Mouse (Mus musculus): Measurements from ENCODE around the gene Pih1d1.
A peak's percentile ranks its signal among the peaks of the same experiment; 100 is the strongest.
"Not testable (repeated sequence)": the region's sequence is repeated elsewhere in the genome, so short reads cannot be mapped to it uniquely, and the experiment has no call there.

The Pih1d1 gene

DNA sequence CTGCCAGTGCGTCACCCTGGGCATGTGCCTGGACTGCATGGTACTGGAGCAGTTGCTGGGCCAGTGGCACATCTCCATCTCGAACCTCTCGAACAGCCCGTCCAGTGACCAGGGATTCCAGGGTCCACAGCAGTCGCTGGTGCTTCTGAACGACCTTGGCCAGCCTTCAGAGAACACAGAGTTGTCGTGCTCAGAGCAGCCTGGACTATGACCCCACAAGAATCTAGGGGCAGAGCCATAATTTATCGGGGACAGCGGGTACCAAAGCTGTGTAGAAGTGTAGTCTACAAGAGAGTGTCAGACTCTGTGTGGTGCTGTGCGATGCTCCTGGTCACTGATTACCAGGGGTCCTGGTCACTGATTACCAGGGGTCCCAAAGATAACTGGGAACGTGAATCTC, 6.2 kb upstream of the Pih1d1 start:
- DNase-seq (ENCODE audit: low spot score in 2 of 2) = no peak

DNA sequence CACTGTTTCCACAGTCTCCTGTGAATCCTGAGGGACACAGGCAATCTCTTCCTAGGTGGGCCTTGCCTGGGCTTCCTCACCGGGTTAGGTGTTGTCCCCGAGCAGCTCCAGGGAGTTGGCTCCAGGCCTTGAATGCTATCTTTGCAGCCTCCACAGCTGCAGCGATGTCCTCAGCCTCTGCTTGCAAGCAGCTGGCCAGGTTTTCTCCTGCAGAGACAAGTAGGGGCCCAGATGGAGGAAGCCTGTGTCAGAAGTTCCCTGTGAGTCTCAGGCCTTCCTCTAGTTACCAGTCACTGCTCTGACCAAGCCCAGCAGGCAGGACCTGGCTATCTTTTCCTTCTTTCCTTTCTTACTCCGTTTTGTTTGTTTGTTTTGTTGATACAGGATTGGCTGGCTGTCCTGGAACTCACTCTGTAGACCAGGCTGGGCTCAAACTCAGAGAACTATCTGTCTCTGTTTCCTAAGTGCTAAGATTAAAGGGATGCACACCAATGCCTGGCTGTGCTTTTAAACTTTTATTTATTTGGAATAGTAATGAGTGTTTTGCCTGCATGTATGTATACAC, 5.5 kb upstream of the Pih1d1 start:
- DNase-seq (ENCODE audit: low spot score in 2 of 2) = no peak

DNA sequence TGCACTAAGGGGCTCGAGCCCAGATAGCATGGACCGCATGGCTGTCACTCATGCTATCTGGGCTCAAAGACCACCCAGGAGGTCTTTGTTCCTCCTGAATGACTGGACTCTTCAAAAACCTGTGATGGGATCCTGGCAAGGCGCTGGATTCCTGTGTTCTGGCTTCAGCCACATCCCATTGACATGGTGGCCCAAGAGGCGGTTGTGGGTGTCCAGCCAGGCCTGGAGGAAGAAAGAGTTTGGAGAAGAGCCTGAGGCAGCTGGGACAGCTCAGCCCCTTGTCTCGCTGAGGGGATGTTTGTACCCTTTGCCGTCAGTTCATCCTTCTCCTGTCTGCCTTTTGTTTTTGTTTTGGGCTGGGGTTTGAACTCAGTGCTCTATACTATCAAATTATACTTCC, 4.6 kb upstream of the Pih1d1 start:
- DNase-seq (ENCODE audit: low spot score in 2 of 2) = no peak

DNA sequence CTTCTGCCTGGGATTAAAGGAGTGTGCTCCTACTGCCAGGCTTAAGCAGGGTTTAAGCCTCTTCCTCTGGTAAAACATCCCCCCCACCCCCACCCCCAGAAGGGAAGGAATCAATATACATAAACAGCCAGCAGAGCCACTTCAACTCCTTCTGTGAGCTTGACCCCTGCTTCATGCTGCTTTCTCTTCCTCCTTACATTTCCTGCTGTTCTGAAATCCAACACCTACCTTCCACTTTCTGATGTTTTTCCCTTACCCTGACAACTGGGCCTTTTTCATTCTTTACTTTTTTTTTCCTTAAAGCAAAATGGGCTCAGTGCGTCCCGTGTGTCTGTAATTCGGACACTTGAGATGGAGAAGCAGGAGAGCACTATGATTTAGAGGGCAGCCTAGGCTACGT, 3.8 kb upstream of the Pih1d1 start:
- DNase-seq (ENCODE audit: low spot score in 2 of 2) = no peak

DNA sequence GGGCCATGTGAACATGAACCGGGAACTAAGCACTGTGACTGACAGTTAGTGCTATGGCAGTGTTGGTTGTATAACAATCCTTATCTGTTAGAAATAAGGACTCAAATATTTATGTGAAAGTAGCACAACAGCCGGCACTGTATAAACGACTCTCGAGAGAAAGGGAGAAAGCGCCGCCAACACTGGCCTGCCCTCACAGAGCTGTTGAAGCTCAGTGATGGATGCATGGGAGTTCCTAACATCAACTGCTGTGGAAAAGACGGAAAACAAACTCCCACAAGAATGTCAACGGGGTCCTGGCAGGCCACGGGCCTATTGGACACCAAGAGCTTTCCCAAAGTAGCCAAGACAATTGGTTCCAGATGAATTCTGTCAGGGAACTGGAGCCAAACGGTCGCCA, 2.8 kb upstream of the Pih1d1 start:
- no peak for DNase-seq (ENCODE audit: low spot score in 2 of 2)

DNA sequence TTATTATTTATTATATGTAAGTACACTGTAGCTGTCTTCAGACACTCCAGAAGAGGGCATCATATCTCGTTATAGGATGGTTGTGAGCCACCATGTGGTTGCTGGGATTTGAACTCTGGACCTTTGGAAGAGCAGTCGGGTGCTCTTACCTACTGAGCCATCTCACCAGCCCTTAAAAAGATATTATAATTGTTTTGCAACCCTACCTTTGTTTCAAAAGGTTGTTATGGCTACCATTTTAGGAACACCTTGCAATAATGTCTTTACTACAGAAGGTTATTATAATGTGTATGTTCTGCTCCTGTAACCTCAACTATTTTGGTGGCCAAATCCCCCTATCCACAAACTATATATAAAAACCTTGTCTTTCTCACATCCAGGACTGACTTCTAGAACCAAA, 1.1 kb upstream of the Pih1d1 start:
- DNase-seq (ENCODE audit: low spot score in 2 of 2) = not testable (repeated sequence)

DNA sequence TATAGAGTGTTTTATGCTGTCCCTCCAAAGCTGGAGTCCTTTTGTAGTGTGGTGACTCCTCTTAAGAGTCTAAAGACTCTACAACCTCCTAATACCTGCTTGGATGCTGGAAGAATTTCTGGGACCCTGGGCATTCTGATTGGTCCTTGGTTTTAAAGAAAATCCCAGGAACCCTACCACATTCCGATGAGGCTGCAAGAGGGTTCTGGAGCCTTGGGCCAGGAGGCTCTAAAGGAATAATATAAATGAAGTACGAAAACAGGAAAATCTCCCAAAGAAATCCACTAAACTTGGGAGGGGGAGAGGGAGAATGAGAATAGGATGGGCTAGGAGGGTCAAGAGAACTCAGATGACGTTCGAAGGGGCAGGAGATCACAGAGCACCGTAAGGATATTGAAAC, 517 bp upstream of the Pih1d1 start:
- no peak for DNase-seq (ENCODE audit: low spot score in 2 of 2)

DNA sequence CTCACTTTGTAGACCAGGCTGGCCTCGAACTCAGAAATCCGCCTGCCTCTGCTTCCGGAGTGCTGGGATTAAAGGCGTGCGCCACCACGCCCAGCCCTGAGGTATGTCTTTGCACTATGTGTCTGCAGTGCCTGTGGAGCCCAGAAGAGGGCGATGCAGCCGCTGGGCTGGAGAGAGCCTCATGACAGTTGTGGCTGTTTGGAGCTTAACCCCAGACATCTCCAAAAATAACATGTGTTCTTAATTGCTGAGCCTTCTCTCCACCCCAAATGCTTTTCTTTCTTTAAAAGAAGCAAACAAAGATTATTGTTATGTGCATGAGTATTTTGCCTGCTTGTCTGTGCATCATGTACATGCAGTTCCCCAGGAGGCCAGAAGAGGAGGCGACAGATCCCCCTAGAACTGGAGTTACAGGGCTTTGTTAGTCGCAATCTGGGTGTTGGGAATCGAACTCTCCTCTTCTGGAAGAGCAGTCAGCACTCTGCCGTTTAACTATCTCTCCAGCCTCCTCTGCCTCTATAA, 951 bp downstream of the Pih1d1 start:
- peak in 1 of 2 experiments; percentile 31 for DNase-seq (ENCODE audit: low spot score in 2 of 2)

- no peak for DNase-seq (ENCODE audit: low spot score in 2 of 2)
These were observed 1.5 kb downstream of the Pih1d1 start for GRCm38 (mm10) chr7:45155590-45155989.

DNA sequence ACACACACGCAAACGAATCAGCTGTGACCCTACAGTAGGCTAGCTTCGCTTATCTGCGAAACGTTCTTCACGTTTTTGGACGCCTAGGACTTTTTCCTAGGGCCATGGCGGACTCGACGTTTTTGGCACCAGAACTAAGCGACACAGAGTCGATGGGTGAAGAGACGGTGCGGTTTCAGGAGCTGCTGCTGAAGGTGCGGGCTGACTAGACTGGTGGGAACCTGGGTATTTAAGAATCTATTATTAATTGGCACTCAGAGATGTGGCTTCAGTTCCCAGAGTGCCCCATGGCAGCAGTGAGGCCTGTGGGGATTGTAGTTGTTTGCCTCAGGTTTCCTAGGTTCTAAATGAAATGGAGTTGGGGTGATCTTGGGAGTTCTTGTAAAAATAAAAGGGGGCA, 2.1 kb downstream of the Pih1d1 start:
- no peak for DNase-seq (ENCODE audit: low spot score in 2 of 2)

DNA sequence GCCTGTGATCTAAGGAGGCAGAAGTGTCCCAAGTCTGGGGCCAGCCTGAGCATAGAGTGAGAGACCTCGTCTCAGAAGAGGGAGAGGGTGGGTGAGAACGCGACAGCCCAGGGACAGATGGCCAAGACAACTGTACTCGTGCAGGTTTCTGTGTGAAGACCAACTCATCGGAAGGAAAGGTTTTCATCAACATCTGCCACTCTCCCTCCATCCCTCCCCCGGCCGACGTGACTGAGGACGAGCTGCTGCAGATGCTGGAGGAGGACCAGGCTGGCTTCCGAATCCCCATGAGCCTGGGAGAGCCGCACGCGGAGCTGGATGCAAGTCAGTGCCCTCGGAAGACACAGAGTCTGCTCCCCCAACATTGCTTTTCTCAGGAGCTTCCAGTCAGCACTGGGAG, 3.4 kb downstream of the Pih1d1 start:
- peak; percentile 53 to 63 for DNase-seq (ENCODE audit: low spot score in 2 of 2)

- DNase-seq (ENCODE audit: low spot score in 2 of 2) = no peak
These were observed 4.9 kb downstream of the Pih1d1 start for GRCm38 (mm10) chr7:45158991-45159390.

DNA sequence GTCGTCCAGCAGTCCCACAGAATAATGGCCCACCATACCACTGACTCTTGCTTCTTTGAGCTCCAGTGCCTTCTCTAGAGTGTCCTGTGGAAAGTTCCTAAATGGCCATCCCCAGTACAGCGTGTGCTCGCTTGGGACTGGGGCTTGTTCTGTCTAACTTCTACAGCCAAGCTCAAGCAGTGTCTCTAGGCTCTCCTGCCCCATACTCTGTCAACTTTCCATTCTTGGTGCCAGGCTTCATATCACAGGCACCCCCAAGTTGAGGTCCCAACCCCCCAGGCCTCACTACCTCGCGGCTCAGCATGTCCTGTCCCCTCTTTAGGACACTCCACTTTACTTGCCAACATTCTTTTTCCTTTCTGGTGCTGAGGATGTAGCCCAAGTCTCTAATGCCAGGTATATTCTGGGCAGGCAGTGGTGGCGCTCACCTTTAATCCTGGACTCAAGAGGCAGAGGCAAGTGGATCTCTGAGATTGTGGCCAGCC, 6.3 kb downstream of the Pih1d1 start:
- no peak for DNase-seq (ENCODE audit: low spot score in 2 of 2)

DNA sequence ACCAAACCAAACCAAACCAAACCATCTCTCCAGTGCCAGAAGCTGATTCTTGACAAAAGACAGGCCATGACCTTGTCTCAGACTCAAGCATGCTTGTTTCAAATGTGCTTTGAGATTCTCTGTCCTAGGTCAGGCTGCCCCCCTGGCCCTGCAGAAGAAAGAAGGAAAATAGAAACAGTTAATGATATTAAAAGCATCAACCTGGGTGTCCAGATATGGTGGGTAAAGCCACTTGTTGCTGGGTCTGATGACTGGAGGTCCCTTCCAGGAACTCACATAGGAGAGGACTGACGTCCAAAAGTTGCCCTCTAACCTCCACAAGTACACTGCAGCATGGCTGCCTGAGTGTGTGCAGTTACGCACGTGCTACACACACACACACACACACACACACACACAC, 6.8 kb downstream of the Pih1d1 start:
- no peak for DNase-seq (ENCODE audit: low spot score in 2 of 2)

DNA sequence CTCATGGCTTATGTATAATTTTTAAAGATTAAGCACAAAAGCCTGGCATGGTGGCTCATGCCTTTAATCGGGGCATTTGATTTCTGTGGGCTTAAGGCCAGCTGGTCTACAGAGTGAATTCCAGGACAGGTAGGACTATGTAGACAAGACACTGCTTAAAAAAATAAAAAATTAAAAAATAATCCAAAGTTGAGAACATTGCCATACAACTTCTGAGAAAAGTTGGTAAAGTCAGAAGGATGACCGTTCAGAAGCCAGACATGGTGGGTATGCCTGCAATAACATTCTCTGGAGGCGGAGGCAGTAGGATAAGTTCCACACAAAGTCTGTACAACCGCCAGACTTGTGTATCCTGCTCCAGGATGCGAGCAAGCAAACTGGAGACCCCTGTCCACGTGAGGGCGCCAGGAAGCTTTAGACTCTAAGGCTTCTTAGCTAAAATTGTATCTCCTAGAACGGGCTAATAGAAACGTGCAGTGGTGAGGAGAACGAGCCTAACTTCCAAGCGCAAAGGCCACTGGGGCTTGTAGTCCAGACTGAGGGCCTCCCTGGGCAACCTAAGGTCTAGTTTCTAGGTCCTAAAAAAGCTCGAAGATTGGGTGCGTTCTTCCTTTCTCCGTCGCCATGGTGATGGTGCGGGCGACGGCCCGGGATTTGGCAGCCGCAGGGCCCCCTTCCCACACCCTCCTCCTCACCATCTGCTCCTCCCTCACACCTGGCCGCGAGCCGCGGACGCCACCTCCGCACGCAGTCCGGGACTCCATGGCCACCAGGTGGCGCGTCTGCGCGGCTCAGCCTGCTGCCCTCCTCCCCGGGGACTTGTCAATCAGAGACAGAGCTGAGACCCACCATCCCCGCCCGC, 7.7 kb downstream of the Pih1d1 start:
- peak; percentile 90 to 93 for DNase-seq (ENCODE audit: low spot score in 2 of 2)

DNA sequence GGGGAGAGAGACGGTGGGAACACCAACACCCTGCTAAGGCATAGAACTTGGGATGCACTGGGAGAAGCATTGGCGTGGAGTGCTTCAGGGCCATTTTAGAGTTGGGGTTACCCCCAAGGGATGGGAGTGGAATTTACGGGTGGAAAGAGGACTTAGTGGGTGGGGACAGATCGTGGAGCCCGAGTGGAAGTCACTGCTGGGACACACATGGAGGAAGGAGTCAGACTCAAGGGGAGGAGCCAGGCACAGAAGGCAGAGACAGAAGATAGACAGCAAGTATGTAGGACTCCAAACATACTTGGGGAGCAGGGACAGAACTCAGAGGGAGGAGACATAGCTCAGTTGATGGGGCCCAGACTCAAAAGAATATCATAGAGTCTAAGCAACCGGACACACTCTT, 8.4 kb downstream of the Pih1d1 start:
- no peak for DNase-seq (ENCODE audit: low spot score in 2 of 2)

GRCm38 (mm10) chr7:45162996-45163615, 9.0 kb downstream of the Pih1d1 start:
- no peak for DNase-seq (ENCODE audit: low spot score in 2 of 2)

- peak in 1 of 2 experiments; percentile 60 for DNase-seq (ENCODE audit: low spot score in 2 of 2)
These were observed 9.8 kb downstream of the Pih1d1 start, which contains the start of gene Slc17a7 for GRCm38 (mm10) chr7:45163735-45164490. Gene Slc17a7, plus strand, starts transcription at chr7:45163949.

GRCm38 (mm10) chr7:45164833-45165232, 10.7 kb downstream of the Pih1d1 start:
- no peak for DNase-seq (ENCODE audit: low spot score in 2 of 2)

GRCm38 (mm10) chr7:45165701-45166100, 11.6 kb downstream of the Pih1d1 start:
- no peak for DNase-seq (ENCODE audit: low spot score in 2 of 2)

DNA sequence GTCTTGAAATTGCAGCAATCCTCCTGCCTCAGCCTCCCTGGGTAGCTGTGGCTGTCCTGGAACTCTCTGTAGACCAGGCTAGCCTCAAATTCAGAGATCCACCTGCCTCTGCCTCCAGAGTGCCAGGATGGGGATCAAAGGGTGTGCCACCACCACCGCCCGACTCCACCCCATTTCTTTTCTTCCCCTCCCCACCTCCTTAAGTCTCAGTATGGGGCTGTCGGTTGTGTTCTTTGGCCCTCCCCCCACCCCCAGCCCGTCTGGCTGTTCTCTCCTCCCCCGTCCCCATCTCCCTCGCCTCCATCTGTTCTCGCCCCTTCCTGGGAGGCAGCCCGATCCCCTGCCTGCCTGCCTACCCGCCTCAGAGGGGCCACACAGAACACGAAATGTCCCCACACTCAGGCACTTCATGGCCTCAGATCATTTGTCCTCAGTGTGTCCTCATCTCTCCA, 12.9 kb downstream of the Pih1d1 start:
- DNase-seq (ENCODE audit: low spot score in 2 of 2) = no peak
